Mouse (Mus musculus) granulocyte monocyte progenitor cell, adult 5-6 weeks (primary cell): ENCODE results near the gene Gdnf. TPM values are rescaled to one million over a fixed set of nuclear protein-coding genes. Genes with fewer than 3 reads are reported as not detected.

ENCODE experiments used
- ATAC-seq: replicated peaks from 2 replicates; pipeline ENCODE4 v1.8.0; 2016; ENCODE audit warnings: mild to moderate bottlenecking, moderate TSS enrichment, inconsistent platforms; ENCODE audit not compliant: poor library complexity, severe bottlenecking
- total RNA-seq, 2 experiments: library from RNA; stranded (forward) in 1 of 2; stranded (reverse) in 1 of 2; fragments of 200-712, 200-1000 nt in 1 of 2; fragments of >200 nt in 1 of 2; fragmentation: Nextera tagmentation in 1 of 2; gene quantifications; 2 replicates each; pipeline ENCODE4 v1.2.3; 2014 to 2017

Gene Gdnf
- total RNA-seq, 2 experiments from 2014 or later: not detected

- no peak for ATAC-seq
These were observed 46.8 kb downstream of the Gdnf start for GRCm38 (mm10) chr15:7857418-7857817.

DNA sequence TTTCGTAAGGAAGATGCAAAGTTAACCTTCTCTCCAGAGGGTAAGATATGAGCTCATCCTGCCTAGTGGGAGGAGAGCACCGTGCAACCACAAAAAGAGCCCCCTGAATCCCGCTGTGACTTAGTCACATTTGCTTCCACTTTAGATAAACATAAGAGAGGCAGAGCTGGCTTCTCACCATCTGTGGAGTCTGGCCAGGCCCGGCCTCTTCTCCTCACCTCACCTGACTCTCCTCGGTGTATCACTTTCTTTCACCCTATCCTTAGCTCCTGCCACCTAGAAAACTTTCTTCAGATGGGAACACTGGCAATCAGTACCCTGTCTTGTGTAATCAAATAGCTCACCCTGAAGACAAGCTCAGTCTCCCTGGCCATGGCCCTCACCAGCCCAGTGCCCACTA lies 48.2 kb downstream of the Gdnf start:
- no peak for ATAC-seq

DNA sequence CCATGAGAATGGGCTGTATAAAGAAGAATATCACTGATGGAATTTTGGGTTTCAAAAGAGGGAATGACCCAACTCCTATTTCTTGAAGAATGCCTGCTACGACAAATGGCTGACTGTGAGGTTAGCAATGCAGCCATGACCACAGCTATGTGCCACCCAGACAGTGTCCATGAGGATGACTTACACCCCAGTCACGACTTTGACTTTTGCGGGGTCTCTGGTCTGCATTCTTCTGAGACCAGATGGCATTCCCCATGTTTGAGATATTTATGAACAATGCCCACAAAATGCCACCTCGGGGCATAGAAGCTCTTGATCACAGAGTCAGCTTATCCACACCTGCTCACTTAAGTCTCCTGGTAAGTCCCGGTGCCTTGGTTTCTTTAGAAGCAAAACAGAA lies 52.2 kb downstream of the Gdnf start:
- no peak for ATAC-seq

DNA sequence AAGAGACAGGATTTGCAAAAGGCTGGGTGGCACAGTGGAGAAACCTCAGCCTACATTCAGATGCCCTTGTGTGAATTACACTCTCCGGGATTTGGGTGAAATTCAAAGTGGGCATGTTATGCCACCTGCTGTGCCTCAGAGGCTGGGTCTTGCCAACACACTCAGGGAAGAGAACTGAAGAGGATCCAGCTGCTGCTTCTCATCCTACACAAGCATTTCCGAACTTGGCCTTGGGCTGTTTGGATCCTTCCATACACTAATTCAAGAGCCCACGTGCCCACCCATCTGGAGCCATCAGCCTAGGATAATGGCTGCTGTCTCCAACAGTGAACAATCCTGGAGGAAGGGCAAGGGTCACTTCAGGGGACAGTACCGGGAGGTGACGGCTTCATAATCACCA lies 52.7 kb downstream of the Gdnf start:
- no peak for ATAC-seq

DNA sequence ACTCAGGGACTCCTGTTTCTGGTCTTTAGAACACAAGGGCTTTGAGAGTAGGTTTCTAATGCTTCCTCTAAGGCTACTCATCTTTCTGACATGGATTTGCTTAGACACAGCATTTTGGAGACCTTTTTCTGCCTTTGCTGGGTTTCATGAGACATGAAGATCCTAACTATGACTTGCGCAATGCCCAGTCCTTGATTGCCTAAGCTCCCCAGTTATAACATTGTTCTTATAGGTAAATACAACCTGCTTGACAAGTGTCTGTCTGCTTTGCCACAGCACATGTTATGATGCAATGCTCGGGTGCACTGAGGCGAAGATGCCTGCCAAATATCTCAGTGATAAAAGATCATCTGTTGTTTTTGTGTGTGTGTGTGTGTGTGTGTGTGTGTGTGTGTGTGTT lies 54.7 kb downstream of the Gdnf start:
- no peak for ATAC-seq

DNA sequence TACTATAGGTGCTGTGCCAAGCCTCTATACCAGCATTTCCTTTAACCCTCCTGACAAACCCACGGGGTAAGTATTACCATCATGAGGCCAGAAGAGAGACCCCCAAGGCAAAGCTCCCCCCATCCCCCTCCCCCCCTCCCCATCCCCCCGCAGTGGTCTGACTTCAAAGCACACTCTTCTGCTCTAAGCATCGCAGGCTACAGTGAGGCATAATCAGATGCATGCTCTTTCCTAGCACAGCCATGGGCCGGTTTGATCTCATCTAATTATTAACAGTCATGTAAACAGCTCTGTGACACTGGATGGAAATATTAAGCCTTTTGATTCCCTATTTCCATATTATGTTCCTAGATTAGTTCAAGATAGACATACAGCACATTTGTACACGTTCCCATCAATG lies 61.8 kb downstream of the Gdnf start:
- no peak for ATAC-seq

DNA sequence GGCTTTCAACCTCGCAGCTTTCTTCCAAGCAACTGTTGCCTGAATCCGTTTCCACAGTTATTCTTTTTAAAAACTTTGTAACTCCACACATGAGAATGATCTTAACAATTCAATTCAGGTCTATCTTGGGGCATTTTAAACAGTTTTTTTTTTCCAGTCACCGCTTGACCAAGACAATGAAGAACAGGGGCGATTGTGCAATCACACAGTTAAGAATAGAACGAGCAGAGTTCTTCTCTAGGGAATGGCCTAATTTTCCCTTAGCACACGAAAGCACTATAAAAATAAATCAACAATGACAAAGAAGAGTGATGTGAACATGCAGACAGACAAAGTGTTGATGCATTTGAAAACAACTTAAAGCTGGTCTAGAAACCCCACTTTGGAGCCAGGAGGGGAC lies 65.2 kb downstream of the Gdnf start:
- no peak for ATAC-seq

- no peak for ATAC-seq
These were observed 67.2 kb downstream of the Gdnf start for GRCm38 (mm10) chr15:7877560-7878467.

GRCm38 (mm10) chr15:7878861-7879260 lies 68.2 kb downstream of the Gdnf start:
- ATAC-seq: no peak

DNA sequence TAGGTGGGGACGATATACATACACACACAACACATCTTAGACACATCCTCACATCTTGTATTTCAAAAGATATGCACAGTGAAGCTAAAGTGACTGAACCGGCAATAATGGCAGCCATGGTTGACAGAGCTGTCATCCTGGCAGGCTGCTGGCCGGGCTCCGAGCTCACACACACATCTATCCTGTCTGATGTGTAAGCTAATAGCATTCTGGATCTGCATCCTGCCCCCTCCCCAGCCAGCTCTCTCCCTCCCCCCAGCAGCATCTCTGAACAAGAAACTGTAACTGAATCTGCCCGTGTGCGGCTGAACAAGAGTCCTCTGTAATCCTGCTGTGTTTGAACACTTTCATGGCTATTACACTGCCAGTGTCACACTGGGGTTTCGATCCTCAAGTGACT lies 69.3 kb downstream of the Gdnf start:
- ATAC-seq: no peak

- no peak for ATAC-seq
These were observed 73.5 kb downstream of the Gdnf start for GRCm38 (mm10) chr15:7884181-7884580.

DNA sequence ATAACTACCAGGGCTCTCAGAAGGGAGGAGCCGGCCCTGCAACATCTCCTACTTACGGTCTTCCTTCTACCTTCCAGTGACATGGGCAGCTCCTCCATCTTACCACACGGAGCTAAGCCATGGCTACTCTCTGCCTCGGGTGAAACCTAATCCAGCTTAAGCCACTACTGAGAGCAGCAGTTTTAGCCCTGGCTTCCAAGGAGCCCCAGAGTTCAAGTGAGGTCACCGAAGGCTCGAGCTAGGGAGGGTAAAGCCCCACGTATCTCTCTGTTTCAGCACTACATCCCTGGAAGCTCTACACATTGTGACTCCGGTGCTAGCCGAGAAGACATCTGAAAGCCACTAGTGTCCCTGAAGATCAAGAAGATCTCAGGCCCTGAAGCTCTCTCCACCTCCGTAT lies 74.5 kb downstream of the Gdnf start:
- ATAC-seq: no peak

- no peak for ATAC-seq
These were observed 75.9 kb downstream of the Gdnf start for GRCm38 (mm10) chr15:7886591-7886990.
